Mouse (Mus musculus): ENCODE measurements around the gene Krtap27-1. TPM values are rescaled to one million over a fixed set of nuclear protein-coding genes. Genes with fewer than 3 reads are reported as not detected.

Gene Krtap27-1
- total RNA-seq, 2 experiments from 2014 or later, result not detected

Other genes starting within 250 kb of the Krtap27-1 start
- gene Cldn17, start 164.7 kb downstream of the Krtap27-1 start, total RNA-seq (2021), result not detected
- gene Cldn8, start 108.5 kb downstream of the Krtap27-1 start, total RNA-seq (2021), result not detected
- gene Krtap24-1, start 59.4 kb downstream of the Krtap27-1 start, total RNA-seq (2021), result not detected
- not detected for gene 2310079G19Rik, start 44.0 kb downstream of the Krtap27-1 start, total RNA-seq (2021)
- not detected for gene Krtap26-1, start 23.9 kb downstream of the Krtap27-1 start, total RNA-seq (2021)
- gene 2310061N02Rik, start 36.3 kb upstream of the Krtap27-1 start, total RNA-seq (2021), result not detected
- not detected for gene Krtap13-1, start 57.2 kb upstream of the Krtap27-1 start, total RNA-seq (2021)
- gene Krtap13, start 80.0 kb upstream of the Krtap27-1 start, total RNA-seq (2021), result not detected
- not detected for gene 2310034C09Rik, start 87.2 kb upstream of the Krtap27-1 start, total RNA-seq (2021)
- gene 2310057N15Rik, start 102.5 kb upstream of the Krtap27-1 start, total RNA-seq (2021), result not detected
- gene Gm5965, start 106.2 kb upstream of the Krtap27-1 start, total RNA-seq (2021), result not detected
- gene Gm20741, start 140.5 kb upstream of the Krtap27-1 start, total RNA-seq (2021), result not detected
- gene Krtap15, start 148.5 kb upstream of the Krtap27-1 start, total RNA-seq (2021), result not detected
- gene Krtap14, start 154.5 kb upstream of the Krtap27-1 start, total RNA-seq (2021), result not detected
- not detected for gene Krtap19-1, start 197.7 kb upstream of the Krtap27-1 start, total RNA-seq (2021)
- not detected for gene Krtap19-2, start 202.6 kb upstream of the Krtap27-1 start, total RNA-seq (2021)
- not detected for gene Krtap19-3, start 206.4 kb upstream of the Krtap27-1 start, total RNA-seq (2021)
- gene Krtap19-4, start 213.4 kb upstream of the Krtap27-1 start, total RNA-seq (2021), result not detected
- not detected for gene Krtap19-5, start 224.8 kb upstream of the Krtap27-1 start, total RNA-seq (2021)

All from left cerebral cortex, postnatal 14 days (tissue).